In the genomic region with DNA sequence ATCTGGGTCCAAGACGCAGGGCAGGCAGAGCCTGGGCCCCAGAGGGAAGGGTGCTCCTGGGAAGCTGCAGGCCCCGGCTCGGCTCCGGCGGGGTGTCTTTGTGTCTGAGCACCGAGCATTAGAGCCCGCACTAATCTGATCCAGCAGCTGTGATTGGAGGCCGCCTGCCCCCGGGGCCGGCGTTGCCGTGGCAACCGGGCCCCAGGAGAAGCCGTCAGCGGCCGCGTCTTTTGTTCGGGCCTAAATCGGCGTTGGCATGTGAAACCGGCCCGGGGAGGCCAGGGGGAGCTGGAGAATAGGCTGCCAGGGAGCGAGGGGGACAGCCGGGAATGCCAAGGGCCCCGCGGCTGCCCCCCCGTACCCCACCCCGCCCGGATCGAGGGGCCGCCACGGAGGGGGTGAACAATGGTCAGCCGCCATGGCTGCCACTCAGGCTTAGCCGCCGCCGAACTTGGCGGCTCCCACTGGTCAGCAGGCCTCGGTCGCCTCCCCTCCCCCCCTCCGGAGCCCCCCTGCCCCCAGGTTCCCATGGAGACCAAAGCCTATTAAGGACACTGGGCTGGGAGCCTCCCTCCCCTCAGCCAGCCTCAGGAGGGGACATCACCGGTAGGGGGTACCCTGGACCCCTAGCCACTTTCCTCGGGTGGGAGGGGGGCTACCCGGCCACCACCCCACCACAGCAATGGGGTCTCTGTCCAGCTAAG, we compare ENCODE assay signal across 8 mouse cellular contexts. TPM values are rescaled to one million over a fixed set of nuclear protein-coding genes. Genes with fewer than 3 reads are reported as not detected.
DNase-seq lines count a peak whose midpoint lies in the region; ATAC-seq lines count a peak whose summit lies in the region.

No protein-coding gene starts in this region.

- H3K27me3 ChIP-seq in hindbrain, embryonic 13.5 days = no peaks in the 10 kb centered on the region

- peak overlapping the region; percentile 36 for H3K4me3 ChIP-seq in hindbrain, embryonic 13.5 days

- peak overlapping the region; percentile 83 for H3K9ac ChIP-seq in hindbrain, embryonic 13.5 days

- H3K4me1 ChIP-seq in hindbrain, embryonic 13.5 days (replicated peaks) = peaks cover 91% of the 10 kb centered on the region

- ATAC-seq in hindbrain, embryonic 13.5 days (ENCODE audit: low FRiP score) = peak; percentile 89

- under 1% methylated on average over 38 of the region's 43 CpGs for WGBS in hindbrain, embryonic 13.5 days

- H3K36me3 ChIP-seq in hindbrain, embryonic 13.5 days = peaks cover 37% of the 10 kb centered on the region

- peak overlapping the region; percentile 92 for H3K4me2 ChIP-seq in hindbrain, embryonic 13.5 days

- H3K27ac ChIP-seq in hindbrain, embryonic 13.5 days = peak overlapping the region; percentile 100

- no peaks in the 10 kb centered on the region for H3K9me3 ChIP-seq in hindbrain, embryonic 13.5 days

- peak; percentile 92 for DNase-seq in R1 (ENCODE audit: low read depth, low spot score)
- DNase-seq in cerebellum, postnatal 10 days = peak; percentile 86 to 92
- peak; percentile 90 to 94 for DNase-seq in frontal cortex, postnatal 10 days (ENCODE audit: low spot score in 2 of 2)
- DNase-seq in left cerebral cortex, adult 11 months (ENCODE audit: low spot score) = peak; percentile 88
- DNase-seq in lung, postnatal 25 days (ENCODE audit: low spot score) = peak; percentile 32
- peak; percentile 94 to 96 for DNase-seq in right cerebral cortex, postnatal 10 days (ENCODE audit: low spot score in 2 of 2)
- DNase-seq in spleen, adult 12 weeks (ENCODE audit: low spot score) = no peak

RNA-seq across cellular contexts. Expression of gene Msi1, which starts 7.2 kb away (rescaled TPM):
- 71.8 and 76.9 TPM in 2 replicates for polyA plus RNA-seq in hindbrain, embryonic 13.5 days (2015; fragmentation: Nextera tagmentation; extraction: Ambion mirVana)

RNA-seq across cellular contexts. Expression of gene Pla2g1b, which starts 29.5 kb away (rescaled TPM):
- not detected in 2 replicates for polyA plus RNA-seq in hindbrain, embryonic 13.5 days (2015; fragmentation: Nextera tagmentation; extraction: Ambion mirVana)

RNA-seq across cellular contexts. Expression of gene Sirt4, which starts 48.0 kb away (rescaled TPM):
- 30.0 TPM in 2 replicates for polyA plus RNA-seq in hindbrain, embryonic 13.5 days (2015; fragmentation: Nextera tagmentation; extraction: Ambion mirVana)
